Mouse (Mus musculus) heart, adult 2 months (tissue): ENCODE measurements around the gene Ctnna3.

ENCODE experiments used
- CTCF ChIP-seq: fragments of 200-600 bp; IDR thresholded peaks from 2 replicates; pipeline ENCODE4 v1.8.1; 2022; ENCODE audit warnings: antibody characterized with exemption, mild to moderate bottlenecking, moderate library complexity
- POLR2A ChIP-seq: fragments of 200-500 bp; IDR thresholded peaks from 2 replicates; pipeline ENCODE4 v1.6.1; 2011; ENCODE audit warnings: mild to moderate bottlenecking, low read depth, low read length, control low read depth; ENCODE audit not compliant: insufficient read depth

GRCm38 (mm10) chr10:64544389-64544788 lies 1114.5 kb downstream of the Ctnna3 start:
- TF ChIP-seq CTCF (no peak), POLR2A (no peak)
